Mouse (Mus musculus) gastrocnemius, postnatal 25 days (tissue): Measurements from ENCODE around the gene Cbx7. TPM values are rescaled to one million over a fixed set of nuclear protein-coding genes. Genes with fewer than 3 reads are reported as not detected.
"Not testable (repeated sequence)": the region's sequence is repeated elsewhere in the genome, so short reads cannot be mapped to it uniquely, and the experiment has no call there.

Experiments
- DNase-seq: peaks from one replicate; pipeline ENCODE4 v3.0.0; 2022
- total RNA-seq, 2 experiments: library from RNA; stranded (reverse); gene quantifications; 1 replicate in 1 of 2; 2 replicates in 1 of 2; pipeline ENCODE4 v1.2.3; 2021

Gene Cbx7
- total RNA-seq, 2 experiments from 2014 or later, result 8.6 to 11.1 TPM

DNA sequence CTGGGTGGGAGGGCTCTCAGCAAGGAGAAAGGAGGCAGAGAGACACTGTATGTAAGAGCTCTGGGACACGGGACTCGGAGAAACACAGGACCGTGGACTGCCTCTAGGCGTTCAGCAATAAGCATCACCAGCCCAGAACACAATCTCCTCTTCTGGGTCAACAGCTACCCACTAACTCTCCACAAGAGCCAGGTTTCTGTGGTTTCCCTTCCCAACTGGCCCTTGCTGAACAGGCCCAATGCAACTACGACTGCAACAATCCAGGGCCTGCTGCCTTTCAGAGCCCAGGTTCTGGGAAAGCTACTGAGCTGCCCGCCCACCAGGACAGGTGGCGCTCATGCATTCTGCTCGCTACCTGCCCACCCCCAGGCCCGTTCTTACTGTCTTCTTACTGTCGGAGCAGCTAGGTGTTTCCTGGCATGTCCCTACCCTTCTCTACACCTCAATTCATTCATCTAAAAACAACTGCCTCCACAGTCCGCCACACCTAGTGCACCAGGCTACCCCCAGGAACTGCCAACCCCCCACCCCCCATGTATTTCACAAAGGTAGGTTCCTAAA, 44.0 kb downstream of the Cbx7 start:
- no peak for DNase-seq

DNA sequence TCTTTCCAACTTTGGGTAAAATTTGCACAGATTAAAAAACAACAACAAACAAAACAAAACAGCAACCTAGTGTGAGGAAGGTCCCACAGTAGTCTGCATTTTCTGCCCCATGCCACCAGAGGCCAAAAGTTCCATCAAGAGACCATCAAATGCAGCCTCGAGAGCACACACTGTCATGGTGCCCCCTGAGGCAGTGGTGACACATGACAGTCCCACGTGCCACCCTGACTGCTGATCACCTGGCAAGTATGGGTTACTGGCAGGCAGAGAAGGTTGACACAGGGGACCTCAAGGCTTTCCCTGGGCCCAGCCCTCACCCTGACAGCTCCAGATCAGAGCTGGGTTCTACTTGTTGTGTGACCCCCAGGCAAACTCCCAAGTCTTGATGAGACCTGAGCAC, 51.1 kb downstream of the Cbx7 start:
- DNase-seq, result no peak

DNA sequence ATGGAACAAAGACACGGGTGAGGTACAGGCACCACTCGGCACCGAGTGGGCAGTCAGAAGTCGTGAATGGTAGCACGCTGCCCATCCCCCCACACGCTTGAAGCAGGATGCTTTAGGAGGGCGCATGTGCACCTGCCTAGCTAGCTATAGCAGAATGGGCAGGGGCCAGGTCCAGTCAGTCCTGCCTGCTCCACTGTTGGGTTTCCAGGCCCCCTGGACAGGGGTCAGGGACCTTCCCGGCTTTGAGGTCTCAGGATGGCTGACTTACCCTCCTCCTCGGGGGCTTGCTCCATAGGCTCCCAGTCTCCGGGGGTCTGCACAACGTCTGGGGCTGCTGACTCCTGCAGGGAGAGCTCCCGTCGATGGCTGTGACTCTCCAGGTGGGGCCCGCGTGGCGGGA, 52.4 kb downstream of the Cbx7 start:
- DNase-seq, result no peak

DNA sequence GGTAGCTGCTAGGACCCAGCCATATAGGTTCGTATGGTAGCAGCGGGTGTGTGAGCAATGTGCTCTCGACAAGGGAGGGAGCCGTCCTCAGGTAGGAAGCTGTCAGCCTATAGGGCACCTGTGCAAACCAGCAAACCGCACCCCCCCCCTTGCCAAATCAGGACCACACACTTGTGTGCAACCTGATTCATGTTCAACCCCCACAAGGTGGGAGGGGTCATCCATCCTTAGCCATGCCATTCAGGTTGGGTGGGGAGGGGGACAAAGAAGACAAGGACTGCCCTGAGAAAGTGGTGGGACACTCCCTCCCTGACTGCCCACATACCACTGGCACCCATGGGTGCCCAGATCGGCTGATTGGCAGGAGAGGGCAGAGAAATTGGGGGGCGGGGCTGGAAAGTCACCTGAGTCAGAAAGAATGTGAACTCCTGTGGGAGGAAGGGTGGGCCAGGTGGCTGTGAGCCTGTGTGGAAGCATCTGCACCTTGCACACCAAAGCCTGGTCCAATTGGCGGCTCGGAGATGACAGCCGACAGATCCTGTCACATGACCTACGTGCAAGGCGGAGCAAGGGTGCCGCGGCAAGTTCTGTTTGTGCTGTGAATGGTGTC, 53.7 kb downstream of the Cbx7 start:
- no peak for DNase-seq

DNA sequence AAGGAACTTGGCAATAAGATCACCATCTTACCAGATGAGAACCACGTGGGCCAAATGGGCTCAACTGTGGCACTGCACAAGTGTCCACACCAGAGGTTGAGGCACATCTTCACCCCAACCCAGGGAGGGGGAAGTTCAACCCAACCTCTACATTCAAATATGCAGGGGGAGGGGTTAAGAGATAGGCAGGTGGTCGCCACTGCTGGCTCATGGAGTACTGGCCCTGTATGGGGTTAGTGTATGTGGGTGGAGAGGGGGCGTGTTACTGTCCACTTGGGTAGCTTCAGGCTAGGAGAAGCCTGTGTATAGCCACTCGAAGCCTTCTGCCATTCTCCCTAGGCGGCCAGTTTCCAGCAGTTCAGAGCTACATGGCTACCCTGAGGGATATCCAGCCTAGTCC, 54.8 kb downstream of the Cbx7 start:
- no peak for DNase-seq

DNA sequence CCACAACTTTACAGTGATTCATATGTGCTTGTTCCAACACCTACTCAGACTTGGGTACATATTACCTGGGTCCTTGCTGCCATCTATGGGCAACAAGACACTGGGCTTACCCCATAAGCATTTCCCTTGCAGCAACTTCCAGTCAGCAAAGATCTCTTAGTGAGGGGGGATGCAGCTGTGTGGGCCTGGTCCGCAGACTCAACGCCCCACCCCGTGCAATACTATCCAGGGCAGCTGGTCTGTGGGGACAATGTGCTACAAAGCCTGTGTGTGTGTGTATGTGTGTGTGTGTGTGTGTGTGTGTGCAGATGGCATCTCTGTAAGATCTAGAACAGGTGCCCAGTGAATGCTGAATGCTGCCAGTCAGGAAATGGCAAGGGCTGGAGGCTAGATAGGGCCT, 56.6 kb downstream of the Cbx7 start:
- DNase-seq, result no peak

DNA sequence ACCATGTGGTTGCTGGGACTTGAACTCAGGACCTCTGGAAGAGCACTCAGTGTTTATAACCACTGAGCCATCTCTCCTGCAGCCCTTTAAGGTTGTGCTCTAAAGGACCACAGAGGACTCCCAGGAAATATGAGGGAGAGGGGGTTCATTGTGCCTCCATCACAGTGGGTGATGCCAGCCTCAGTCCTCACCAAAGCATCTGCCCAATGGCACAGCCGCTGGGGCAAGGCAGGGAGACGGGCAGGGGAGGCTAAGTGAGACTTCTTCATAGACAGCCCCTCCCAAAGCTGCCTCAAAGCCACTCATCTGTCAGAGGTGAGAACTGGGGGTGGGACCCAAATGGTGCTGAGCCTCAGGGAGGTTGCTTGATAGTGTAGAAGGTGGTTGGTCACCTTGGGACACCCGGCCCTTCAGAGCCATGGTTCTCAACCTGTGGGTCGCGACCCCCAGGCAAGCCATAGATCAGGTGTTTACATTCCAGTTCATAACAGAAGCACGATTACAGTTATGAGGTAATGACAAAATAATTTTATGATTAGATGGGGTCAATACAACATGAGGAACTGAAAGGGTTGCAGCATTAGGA, 57.1 kb downstream of the Cbx7 start:
- DNase-seq, result no peak

DNA sequence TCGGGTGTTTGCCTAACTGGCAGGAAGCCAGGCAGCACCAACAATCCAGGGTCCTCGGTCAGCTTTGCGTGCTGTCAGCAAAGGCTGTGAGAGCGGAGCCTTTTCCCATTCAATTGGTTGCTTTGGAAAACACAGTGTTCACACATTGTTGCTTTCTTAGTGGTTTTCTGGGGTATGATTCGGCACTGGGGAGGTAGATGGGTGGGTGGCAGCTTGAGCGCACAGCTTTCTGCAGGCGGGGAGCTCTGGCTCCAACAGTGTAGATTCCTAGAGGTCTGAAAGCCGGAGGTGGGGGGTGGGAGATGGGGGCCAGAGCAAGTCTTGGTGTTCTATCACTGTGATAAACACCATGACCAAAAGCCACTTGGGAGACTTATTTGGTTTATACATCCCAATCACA, 59.6 kb downstream of the Cbx7 start:
- DNase-seq, result no peak

DNA sequence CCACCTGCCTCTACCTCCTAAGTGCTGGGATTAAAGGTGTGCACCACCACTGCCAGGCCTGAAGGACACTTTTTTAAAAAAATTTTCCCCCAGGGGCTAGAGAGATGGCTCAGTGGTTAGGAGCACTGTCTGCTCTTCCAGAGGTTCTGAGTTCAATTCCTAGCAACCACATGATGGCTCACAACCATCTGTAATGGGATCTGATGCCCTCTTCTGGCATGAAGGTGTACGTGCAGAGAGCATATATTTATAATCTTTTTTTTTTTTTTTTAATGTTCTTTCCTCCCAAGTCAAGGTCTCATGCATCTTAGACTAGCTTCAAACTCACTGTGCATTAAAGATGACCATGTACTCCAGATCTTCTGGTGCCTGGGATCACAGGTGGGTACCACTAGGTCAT, 60.1 kb downstream of the Cbx7 start:
- DNase-seq, result not testable (repeated sequence)

DNA sequence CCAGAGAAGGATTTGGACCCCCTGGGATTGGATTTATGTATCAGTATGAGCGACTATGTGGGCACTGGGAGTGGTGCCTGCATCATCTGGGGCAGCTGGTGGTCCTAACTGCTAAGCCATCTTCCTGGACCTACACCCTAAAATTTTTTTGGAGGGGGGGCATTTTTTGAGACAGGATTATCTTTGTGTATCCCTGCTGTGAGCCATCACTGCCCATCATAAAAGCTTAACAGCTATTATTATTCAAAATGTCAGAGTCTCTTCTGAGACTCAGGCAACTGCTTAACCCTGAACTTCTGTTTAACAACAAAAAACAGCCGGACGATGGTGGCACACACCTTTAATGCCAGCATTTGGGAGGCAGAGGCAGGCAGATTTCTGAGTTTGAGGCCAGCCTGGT, 61.9 kb downstream of the Cbx7 start:
- not testable (repeated sequence) for DNase-seq

DNA sequence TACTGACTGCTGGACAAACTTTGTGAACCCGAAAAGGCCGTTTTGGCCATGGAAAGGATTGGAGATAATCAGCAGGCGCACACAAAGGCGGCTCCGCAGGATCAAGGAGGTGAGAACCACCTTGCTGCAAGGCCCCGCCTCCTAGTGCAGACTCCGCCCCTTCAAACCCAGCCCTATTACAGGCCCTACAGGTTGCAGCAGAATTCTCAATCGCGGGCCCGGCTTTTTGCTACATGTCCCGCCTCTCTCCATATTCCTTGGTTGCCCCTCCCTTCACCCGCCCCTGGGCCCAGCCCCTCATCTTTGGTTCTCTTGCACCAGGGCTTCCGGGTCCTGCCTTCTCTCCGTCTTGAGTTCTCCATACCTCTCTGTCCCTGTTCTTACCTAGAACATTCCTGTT, 64.1 kb downstream of the Cbx7 start:
- DNase-seq, result no peak

DNA sequence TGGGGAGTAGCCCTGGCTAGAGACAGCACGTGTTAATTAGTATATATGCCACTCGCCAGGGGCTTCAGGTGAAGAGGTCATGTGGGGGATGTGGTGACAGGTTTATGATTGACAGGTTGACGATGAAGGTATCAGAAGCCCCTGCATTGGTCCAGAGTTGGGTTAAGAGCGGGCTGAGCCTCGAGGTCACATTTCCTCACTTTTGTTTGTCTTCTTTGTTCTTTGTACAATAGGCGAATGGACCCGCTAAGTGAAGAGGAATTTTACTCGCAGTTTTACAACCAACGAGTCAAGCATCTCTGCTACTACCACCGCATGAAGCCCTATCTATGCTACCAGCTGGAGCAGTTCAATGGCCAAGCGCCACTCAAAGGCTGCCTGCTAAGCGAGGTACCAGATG, 65.7 kb downstream of the Cbx7 start:
- no peak for DNase-seq

DNA sequence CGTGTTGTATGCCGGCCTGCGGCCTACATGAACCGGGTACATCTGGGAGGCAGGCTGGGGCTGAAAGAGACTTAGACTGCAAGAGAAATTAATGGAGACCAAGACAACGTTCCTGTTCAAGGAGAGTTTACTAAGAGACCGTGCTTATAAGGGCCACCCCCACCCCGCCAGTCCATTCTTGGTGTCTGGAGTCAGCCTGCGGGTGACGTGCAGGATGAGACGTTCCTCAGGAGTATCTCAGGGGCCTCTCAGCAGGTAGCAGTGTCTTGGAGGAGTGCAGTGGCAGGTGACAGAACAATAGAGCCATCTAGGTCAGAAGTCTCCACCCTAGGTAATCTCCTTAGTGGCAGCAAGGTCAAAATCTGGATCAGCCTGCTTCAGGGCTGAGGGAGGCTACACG, 66.2 kb downstream of the Cbx7 start:
- DNase-seq, result not testable (repeated sequence)

DNA sequence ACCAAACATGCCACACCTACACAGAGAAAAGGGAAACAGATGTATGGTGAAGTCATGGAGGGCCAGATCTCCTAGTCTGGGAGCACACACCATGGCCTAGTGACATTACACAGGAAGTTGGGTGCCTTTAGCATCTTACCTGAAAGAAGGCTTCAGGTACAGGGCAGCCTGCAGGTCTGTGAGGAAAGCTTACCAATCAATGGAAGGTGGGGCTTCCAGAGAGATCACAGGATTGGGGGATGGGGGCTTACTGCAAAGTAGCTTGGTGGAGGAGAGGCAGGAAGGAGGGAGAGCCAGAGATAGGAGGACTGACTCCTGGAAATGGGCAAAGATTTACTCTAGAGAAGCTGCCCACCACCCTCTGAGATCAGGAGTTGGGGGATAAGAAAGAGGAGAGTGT, 67.0 kb downstream of the Cbx7 start:
- DNase-seq, result no peak

DNA sequence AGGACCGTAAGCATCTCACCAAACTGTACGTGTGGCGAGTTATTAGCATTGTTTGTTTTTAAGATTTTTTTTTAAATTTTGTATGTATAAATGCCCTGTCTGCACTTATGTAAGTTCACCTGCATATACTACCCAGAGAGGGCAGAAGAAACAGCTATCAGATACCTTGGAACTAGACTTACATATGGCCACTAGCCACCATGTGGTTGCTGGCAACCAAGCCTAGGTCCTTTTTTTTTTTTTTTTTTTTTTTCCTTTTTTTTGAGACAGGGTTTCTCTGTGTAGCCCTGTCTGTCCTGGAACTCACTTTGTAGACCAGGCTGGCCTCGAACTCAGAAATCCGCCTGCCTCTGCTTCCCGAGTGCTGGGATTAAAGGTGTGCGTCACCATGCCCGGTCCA, 67.8 kb downstream of the Cbx7 start:
- not testable (repeated sequence) for DNase-seq

DNA sequence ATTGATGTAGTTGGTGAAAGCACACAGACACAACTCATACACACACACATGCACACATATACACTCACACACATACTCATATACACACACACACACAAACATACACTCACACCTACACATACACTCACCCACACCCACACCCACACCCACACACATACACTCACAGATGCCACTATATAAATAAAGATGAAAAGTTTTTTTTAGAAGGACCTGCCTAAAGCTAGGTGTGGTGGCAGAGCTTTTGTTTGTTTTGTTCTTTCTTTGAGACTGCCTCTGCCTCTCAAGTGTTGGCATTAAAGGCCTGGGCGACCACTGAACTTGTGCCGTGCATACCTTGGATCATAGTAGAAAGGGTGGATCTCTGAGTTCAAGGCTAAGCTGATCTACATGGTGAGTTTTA, 69.5 kb downstream of the Cbx7 start:
- no peak for DNase-seq

DNA sequence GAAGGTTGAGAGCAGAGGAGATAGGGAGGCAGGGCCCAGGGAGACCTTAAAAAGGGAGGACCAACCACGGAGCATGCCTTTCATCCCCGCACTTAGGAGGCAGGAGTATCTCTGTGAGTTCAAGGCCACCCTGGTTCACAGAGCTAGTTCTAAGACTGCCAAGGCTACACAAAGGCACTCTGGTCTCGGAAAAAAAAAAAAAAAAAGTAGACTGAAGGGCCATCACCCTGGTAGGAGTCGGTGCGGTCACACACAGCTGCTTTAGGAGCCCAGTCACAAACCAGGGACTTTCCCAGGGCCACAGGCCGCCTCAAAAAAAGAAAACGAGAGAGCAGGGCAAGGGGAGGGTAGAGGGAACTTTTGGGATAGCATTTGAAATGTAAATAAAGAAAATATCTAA, 70.2 kb downstream of the Cbx7 start:
- no peak for DNase-seq

DNA sequence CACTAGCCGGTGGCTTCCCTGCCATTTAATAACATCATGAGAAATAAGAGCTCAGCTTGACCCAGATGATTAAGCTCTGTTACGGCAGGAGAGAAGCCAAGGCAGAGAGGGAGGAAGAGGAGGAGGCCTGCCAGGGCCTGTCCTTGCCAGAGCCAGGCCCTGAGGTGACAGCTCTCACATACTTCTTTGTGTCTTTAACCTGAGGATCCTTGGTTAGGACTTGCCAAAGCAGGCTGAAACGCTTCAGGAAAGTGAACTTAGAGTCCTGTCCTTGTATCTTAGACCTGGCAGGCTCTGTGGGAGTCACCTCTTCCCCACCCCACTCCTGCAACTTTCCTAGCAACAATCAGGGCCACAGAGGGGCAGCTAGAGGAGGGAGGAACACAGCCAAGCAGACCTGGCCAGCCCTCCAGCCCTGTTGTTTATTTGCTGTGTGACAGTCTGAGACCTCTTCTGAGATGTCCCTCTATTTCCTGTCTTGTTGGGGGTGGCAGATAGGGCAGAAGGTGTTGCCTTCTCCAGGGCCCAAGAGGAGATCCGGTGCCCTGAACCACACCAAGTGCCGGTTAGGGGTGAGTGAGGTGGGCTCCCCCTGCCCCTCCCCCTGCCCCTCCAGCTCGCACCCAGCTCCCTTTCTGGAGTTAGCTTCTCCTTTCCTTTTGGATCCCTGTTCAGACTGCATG, 71.0 kb downstream of the Cbx7 start:
- DNase-seq, result no peak

DNA sequence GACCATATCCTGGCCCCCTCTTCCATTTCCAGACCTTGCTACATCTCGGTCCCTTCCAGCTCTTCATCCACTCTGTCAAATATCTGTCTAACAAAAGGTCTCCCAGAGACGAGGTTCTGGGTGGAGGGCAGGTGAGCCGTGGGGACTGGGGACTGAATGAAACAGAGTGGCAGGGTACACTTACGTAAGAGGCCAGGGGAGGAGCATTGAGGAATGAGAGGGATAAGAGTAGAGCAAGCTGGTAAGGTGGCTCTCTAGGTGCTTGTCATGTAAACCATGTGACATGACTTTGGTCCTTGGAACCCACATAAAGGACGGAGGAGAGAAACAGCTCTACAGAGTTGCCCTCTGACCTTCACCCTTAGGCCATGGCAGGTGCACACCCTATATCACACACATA, 71.9 kb downstream of the Cbx7 start:
- no peak for DNase-seq

DNA sequence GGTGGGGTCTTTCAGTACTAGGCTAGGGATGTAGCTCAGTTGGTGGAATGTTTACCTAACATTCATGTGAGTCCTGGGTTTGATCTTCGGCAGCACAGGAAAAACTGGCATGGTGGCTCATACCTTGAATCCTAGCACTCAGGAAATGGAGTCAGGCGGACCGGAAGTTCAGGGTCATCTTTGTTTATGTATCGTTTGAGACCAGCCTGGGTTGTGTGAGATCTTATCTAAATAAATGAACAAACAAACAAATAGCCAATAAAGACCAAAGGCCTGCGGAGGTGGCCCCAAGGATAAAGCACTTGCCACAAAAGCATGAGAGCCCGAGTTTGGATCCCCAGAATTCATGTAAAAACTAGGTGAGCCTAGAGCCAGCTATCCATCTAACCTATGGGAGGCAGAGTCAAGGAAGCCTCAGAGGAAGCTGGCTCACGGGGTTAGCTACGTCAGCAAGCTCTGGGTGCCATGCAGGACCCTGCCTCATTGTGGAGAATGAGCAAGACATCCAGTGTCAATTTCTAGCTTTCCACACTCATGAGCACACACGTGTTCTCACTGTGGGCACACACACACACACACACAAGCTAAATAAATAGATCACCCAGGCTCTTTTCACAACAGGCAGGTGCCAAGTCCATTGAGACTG, 74.7 kb downstream of the Cbx7 start:
- DNase-seq, result no peak

DNA sequence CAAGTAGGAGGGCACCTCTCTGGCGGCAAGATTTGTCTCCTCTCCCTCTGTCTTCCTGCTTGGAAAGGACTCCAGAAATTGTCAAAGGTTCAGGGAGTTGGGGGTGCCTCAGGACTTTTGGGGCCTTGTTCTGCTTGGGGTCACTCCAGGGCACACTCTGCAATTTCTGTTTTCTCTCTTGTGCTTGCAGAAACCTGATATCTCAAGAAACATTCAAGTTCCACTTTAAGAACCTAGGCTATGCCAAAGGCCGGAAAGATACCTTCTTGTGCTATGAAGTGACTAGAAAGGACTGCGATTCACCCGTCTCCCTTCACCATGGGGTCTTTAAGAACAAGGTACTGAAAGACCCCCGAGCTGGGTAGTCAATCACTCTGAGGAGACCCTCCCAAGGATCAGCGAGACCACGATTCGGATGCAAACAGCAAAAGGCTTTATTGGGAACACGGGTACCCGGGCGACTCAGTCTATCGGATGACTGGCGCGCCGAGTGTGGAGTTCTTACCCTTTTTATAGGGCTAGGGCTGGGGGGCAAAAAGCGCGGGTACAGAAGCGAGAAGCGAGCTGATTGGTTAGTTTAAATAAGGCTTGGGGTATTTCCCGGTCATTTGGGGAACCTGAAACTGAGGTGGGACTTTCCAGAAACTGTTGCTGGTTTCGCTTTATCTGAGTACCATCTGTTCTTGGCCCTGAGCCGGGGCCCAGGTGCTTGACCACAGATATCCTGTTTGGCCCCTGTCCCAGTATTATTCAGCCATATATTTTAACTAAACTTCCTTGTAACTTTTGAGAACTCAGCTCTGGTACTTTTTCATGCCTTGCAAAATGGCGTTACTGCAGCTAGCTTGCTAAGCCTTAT, 75.5 kb downstream of the Cbx7 start:
- not testable (repeated sequence) for DNase-seq

DNA sequence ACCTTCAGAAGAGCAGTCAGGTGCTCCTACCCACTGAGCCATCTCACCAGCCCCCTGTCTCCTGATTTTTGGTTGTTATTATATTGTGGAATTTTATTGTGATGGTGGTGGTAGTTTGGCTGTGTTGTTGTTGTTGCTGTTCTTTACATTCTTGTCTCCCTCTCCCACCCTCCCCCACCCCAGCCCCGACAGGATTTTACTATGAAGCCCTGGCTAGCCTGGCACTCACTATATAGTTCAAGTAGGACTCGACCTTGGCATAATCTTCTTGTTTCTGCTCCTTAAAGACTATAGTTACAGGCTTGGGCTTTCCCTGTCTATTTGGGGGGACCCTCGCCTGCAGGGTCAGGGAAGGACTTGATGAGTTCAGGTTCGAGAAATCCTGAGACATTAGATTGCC, 76.6 kb downstream of the Cbx7 start:
- no peak for DNase-seq
